Mouse (Mus musculus): ENCODE data around the gene Hmx1. TPM values are rescaled to one million over a fixed set of nuclear protein-coding genes. Genes with fewer than 3 reads are reported as not detected.

The Hmx1 gene
- total RNA-seq (2014; rRNA removed; ENCODE audit: low replicate concordance), result not detected in 2 replicates
- polyA plus RNA-seq (2015; fragmentation: Nextera tagmentation; extraction: Ambion mirVana), result not detected in 2 replicates

DNA sequence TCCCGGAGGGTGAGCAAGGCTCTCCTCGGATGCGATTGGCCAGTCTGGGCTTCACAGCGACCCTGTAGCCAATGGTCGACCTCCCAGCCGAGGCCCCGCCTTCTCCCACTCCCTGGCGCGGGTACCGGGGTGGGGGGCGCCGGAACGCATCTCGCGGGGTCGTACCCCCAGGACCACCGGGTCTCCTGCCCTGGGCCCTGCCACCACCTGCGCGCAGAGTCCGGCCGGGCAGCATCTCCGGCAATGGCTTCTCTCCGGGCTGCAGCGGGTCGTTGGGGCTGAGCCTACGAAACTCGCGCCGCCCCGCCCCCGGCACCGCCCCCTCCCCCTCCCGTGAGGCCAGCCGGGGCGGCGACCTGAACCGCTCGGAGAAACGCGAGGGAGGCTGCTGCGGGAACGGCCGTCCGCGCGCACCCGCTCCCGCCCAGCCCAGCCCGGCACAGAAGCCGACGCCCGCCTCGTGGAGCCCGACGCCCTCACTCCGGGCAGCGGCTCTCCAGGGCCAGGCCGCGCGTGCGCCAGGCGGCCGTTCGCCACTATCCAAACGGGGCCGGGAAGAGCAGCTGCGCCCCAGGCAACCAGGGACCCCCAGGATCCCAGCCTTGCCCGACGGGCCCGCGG is at the start of gene Hmx1:
Hmx1 (plus strand) TSS at position 618 of the 621 bp plus-strand sequence.
- ATAC-seq (ENCODE audit: insufficient read depth, low read depth), result peak; percentile 45; the same call in 1 of the 2 replicates
- no peaks in the 10 kb centered on the region for H3K36me3 ChIP-seq (replicated peaks; ENCODE audit: control insufficient read depth, insufficient read depth, low read length)
- H3K9me3 ChIP-seq (replicated peaks; ENCODE audit: control insufficient read depth, low read length), result peaks cover 8% of the 10 kb centered on the region; the same call in 1 of the 2 replicates
- DNase-seq (ENCODE audit: low spot score), result no peak
- H3K4me1 ChIP-seq (ENCODE audit: control insufficient read depth, insufficient read depth), result peaks cover 6% of the 10 kb centered on the region; the same call in 1 of the 2 replicates
- no peak within 1 kb of the TSS for H3K9ac ChIP-seq (replicated peaks; ENCODE audit: low read depth, low read length)
- TF ChIP-seq CTCF (IDR thresholded peaks at IDR 0.05; ENCODE audit: low read depth) (no peak), EP300 (IDR thresholded peaks at IDR 0.05; ENCODE audit: low read depth) (no peak)
- peaks cover 100% of the 10 kb centered on the region for H3K27me3 ChIP-seq (ENCODE audit: control insufficient read depth, insufficient read depth, low read length)
- peak within 1 kb of the TSS; percentile 50 for H3K4me2 ChIP-seq (ENCODE audit: low read depth, low read length)
- 1% methylated on average over 61 of the region's 71 CpGs for WGBS
- H3K27ac ChIP-seq (ENCODE audit: low read depth), result no peak within 1 kb of the TSS
- H3K4me3 ChIP-seq (ENCODE audit: low read depth, low read length), result peak within 1 kb of the TSS; percentile 40

DNA sequence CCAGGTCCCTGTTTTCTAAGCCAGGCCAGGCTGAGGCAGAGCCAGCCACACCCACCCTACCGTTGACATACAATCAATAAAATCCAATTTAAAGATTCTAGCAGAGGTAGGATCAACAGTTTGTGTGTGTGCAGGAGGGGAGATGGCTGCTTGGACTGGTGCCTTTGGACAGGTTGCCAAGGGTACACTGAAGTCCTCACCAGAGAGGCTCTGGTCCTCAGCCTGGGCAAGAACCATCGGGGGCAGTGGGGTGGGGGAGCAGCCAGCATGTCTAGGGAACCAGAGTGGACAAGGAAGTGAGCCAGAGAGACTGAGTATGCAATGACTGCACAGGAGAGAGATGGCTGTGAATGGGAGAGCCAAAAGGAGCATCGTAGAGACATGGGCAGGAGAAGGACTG is 43.8 kb upstream of the Hmx1 start:
- Histone ChIP-seq H3K4me3 (ENCODE audit: low read depth, low read length) (no peak overlapping the region), H3K27me3 (ENCODE audit: control insufficient read depth, insufficient read depth, low read length) (peaks cover 25% of the 10 kb centered on the region; the same call in 1 of the 2 replicates), H3K36me3 (replicated peaks; ENCODE audit: control insufficient read depth, insufficient read depth, low read length) (no peaks in the 10 kb centered on the region), H3K27ac (ENCODE audit: low read depth) (no peak overlapping the region), H3K9ac (replicated peaks; ENCODE audit: low read depth, low read length) (no peak overlapping the region), H3K9me3 (replicated peaks; ENCODE audit: control insufficient read depth, low read length) (no peaks in the 10 kb centered on the region), H3K4me2 (ENCODE audit: low read depth, low read length) (no peak overlapping the region), H3K4me1 (ENCODE audit: control insufficient read depth, insufficient read depth) (no peaks in the 10 kb centered on the region)
- 65% methylated on average over 3 of the region's 3 CpGs for WGBS
- TF ChIP-seq CTCF (IDR thresholded peaks at IDR 0.05; ENCODE audit: low read depth) (no peak), EP300 (IDR thresholded peaks at IDR 0.05; ENCODE audit: low read depth) (no peak)
- ATAC-seq (ENCODE audit: insufficient read depth, low read depth) (no peak), DNase-seq (ENCODE audit: low spot score) (no peak)

DNA sequence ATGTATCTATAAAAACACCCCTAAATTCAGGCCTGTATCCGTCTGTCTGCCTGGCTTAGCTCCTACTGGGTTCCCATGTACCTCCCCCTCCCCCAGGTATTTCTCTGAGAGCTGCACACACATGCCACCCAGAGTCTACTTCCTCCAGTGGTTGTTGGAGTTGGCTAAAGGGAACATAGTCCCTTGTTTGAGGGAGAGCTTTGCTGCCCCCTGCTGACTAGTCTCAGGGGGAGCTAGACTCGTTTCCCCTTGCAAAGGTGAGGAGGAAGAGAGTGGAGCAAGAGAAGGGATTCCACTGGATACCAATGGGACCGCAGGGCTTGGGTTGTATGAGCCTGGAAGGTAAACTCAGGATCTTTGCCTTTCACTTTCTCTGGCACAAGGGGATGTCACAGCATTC is 40.1 kb upstream of the Hmx1 start:
- Histone ChIP-seq H3K9ac (replicated peaks; ENCODE audit: low read depth, low read length) (no peak overlapping the region), H3K27me3 (ENCODE audit: control insufficient read depth, insufficient read depth, low read length) (peaks cover 16% of the 10 kb centered on the region; the same call in 1 of the 2 replicates)

DNA sequence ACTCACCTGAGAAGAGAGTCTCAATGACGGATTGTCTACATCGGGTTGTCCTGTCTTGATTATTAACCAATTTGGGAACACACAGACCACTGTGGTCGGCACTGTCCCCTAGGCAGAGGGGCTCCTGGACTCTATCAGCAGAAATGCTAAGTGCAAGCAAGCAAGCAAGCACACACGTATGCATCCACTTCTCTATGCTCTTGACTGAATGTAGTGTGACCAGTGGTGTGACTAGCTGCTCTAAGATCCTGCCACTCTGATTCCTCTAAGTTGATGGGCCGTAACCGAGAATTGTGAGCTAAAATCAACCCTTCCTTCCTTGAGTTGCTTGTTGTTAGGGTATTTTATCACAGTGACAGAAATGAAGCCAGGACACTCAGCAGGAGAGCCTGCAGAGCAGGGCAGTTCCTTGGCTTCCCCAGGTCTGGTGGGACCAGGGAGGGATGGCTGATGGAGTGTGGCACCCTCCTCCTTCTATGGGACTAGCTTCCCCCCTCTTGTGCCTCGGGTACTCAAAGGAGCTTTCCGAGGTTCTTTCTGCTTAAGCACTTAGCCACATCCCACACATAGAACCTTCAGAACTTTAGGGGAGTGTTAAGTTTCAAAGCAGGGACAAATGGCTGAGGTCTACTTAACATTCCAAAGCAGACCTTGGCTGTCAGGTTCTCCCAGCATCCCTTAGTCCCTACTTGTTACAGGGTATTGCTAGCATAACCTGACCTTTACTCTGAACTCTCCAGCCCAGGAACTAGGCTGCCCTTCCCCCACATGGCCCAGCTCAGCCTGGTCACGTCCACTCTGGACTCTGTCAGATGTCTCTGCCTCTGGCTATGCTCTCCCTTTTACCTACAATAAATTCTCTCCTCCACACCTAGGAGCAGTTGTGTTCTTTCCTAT is 31.1 kb upstream of the Hmx1 start:
- no peak for TF ChIP-seq EP300 (IDR thresholded peaks at IDR 0.05; ENCODE audit: low read depth)
- TF ChIP-seq CTCF (IDR thresholded peaks at IDR 0.05; ENCODE audit: low read depth), result no peak
- Histone ChIP-seq H3K27me3 (ENCODE audit: control insufficient read depth, insufficient read depth, low read length) (0 out of 2 replicates have a peak, but pooled peaks cover 4% of the 10 kb centered on the region), H3K9me3 (replicated peaks; ENCODE audit: control insufficient read depth, low read length) (no peaks in the 10 kb centered on the region), H3K27ac (ENCODE audit: low read depth) (no peak overlapping the region), H3K9ac (replicated peaks; ENCODE audit: low read depth, low read length) (no peak overlapping the region), H3K4me1 (ENCODE audit: control insufficient read depth, insufficient read depth) (no peaks in the 10 kb centered on the region), H3K4me2 (ENCODE audit: low read depth, low read length) (no peak overlapping the region), H3K36me3 (replicated peaks; ENCODE audit: control insufficient read depth, insufficient read depth, low read length) (no peaks in the 10 kb centered on the region), H3K4me3 (ENCODE audit: low read depth, low read length) (no peak overlapping the region)
- DNase-seq (ENCODE audit: low spot score) (no peak), ATAC-seq (ENCODE audit: insufficient read depth, low read depth) (no peak)
- 41% methylated on average over 9 of the region's 9 CpGs for WGBS

More for the DNA sequence above, 40.1 kb upstream of the Hmx1 start:
- Histone ChIP-seq H3K4me1 (ENCODE audit: control insufficient read depth, insufficient read depth) (no peaks in the 10 kb centered on the region), H3K4me2 (ENCODE audit: low read depth, low read length) (no peak overlapping the region), H3K36me3 (replicated peaks; ENCODE audit: control insufficient read depth, insufficient read depth, low read length) (no peaks in the 10 kb centered on the region), H3K4me3 (ENCODE audit: low read depth, low read length) (no peak overlapping the region), H3K9me3 (replicated peaks; ENCODE audit: control insufficient read depth, low read length) (no peaks in the 10 kb centered on the region), H3K27ac (ENCODE audit: low read depth) (no peak overlapping the region)
- peak; percentile 53; the same call in 1 of the 2 replicates for ATAC-seq (ENCODE audit: insufficient read depth, low read depth)
- DNase-seq (ENCODE audit: low spot score), result peak; percentile 61
- TF ChIP-seq CTCF (IDR thresholded peaks at IDR 0.05; ENCODE audit: low read depth), result peak; percentile 97
- TF ChIP-seq EP300 (IDR thresholded peaks at IDR 0.05; ENCODE audit: low read depth), result no peak
- 16% methylated on average over 3 of the region's 3 CpGs for whole genome bisulfite sequencing

DNA sequence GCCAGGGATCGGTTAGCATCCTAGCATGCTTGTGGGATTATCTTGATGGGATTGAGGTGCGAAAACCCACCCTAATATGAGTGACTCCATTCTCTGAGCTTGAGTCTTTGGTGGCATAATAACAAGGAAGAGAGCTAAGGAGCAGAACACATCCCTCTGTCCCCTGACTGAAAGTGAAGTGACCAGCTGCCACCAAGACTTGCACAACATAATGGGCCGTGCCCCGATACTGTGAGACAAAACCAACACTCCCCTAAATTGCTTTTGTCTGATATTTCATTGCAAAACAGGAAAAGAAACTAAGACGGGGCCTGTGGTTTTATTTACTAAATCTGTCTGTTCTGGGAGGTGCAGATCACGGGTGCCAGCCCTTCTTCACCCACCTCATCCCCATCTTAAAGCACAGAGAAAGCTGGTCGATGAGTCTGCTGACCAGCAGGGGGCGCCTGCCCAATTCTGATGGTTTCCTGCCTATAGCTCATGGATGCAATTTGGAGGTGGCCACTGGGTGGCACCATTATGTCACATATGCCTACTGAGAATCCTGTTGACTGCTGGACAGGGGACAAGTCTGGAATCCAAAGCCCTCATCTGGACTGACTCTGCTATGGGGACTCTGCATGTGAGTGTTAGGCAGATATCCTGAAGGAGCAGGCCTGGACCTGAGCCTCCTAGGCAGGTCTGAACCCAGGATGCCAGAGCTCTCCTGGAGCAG is 27.2 kb upstream of the Hmx1 start:
- H3K27ac ChIP-seq (ENCODE audit: low read depth), result no peak overlapping the region
- 46% methylated on average over 8 of the region's 8 CpGs for WGBS

More for the DNA sequence above, 27.2 kb upstream of the Hmx1 start:
- Histone ChIP-seq H3K9me3 (replicated peaks; ENCODE audit: control insufficient read depth, low read length) (no peaks in the 10 kb centered on the region), H3K9ac (replicated peaks; ENCODE audit: low read depth, low read length) (no peak overlapping the region), H3K27me3 (ENCODE audit: control insufficient read depth, insufficient read depth, low read length) (peaks cover 26% of the 10 kb centered on the region), H3K4me1 (ENCODE audit: control insufficient read depth, insufficient read depth) (no peaks in the 10 kb centered on the region), H3K36me3 (replicated peaks; ENCODE audit: control insufficient read depth, insufficient read depth, low read length) (no peaks in the 10 kb centered on the region), H3K4me2 (ENCODE audit: low read depth, low read length) (no peak overlapping the region), H3K4me3 (ENCODE audit: low read depth, low read length) (no peak overlapping the region)
- ATAC-seq (ENCODE audit: insufficient read depth, low read depth), result peak; percentile 67
- TF ChIP-seq EP300 (IDR thresholded peaks at IDR 0.05; ENCODE audit: low read depth), result no peak
- peak; percentile 100 for TF ChIP-seq CTCF (IDR thresholded peaks at IDR 0.05; ENCODE audit: low read depth)
- peak; percentile 83 for DNase-seq (ENCODE audit: low spot score)

Measured in heart, postnatal 0 days (tissue).